Mouse (Mus musculus) central nervous system, embryonic 11.5 days (tissue): ENCODE results near the gene Taf13. TPM values are rescaled to one million over a fixed set of nuclear protein-coding genes. Genes with fewer than 3 reads are reported as not detected.

ENCODE experiments used
- polyA plus RNA-seq: library from polyadenylated mRNA; depleted of rRNA; stranded (reverse); fragments of >200 nt; gene quantifications from 2 replicates; pipeline ENCODE4 v1.2.3, GENCODE M21; 2012; rRNA removed

Gene Taf13
- polyA plus RNA-seq, result 44.1 and 69.3 TPM in 2 replicates

DNA sequence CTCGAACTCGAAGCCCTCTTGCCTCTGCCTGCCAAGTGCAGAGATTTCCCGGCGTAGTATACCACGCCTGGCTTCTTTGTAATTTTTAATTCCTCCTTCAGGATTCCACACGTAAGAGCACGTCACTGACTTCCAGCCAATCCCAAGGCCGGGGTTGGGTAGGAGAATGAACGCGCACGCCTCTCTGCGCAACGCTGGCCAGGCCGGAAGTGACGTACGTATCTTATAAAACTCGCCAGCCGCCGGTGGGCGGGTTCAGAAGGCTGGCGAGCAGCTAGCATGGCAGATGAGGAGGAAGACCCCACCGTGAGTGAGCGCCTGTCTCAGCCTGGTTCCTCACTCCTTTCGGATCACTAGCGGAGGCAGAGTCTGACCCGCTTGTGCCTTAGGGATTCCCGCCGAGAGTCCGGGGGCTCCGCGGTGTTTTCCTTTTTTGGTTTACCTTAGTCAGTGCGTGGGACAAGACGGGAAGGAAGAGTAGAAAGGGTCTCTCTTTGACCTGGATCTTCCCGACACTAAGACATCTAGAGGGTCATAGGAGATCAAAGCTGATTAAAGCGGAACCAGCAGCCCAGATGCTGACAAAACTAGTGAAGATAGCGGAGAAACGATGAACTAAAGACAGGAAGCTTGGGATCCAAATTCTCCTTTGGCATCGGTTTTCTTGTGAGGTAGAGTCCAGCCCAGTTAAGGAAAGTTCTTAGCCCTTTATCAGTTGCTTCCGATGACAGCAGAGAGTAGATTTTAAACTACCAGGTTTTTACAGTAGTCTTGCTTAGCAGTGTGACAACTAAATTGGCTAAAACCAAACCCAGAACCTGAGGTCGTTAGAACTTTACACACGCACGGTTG, at the start of gene Taf13:
TSS of gene Taf13 (plus strand) at position 256 of the 852 bp plus-strand sequence.

DNA sequence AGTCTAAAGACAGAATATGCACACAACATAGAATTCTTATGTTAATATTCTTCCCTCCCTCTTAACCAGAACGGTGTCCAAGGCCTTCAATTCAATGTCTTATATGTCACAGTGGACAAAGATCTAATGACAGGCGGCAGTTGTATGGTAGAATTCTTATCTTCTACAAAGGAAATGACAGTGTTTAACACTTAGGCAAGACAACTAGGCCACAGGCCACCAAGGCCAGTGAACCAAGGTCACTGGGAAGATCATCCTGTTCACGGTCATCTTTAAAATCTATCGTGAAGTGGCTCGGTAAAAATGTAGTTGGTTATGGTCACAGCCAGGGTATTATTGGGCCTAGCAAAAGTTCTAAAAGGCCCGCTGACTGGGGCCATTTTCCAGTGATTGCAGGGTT, 37.5 kb upstream of the Taf13 start, which contains the start of gene 1700013F07Rik:
TSS of gene 1700013F07Rik (plus strand) at position 200 of the 400 bp plus-strand sequence.

DNA sequence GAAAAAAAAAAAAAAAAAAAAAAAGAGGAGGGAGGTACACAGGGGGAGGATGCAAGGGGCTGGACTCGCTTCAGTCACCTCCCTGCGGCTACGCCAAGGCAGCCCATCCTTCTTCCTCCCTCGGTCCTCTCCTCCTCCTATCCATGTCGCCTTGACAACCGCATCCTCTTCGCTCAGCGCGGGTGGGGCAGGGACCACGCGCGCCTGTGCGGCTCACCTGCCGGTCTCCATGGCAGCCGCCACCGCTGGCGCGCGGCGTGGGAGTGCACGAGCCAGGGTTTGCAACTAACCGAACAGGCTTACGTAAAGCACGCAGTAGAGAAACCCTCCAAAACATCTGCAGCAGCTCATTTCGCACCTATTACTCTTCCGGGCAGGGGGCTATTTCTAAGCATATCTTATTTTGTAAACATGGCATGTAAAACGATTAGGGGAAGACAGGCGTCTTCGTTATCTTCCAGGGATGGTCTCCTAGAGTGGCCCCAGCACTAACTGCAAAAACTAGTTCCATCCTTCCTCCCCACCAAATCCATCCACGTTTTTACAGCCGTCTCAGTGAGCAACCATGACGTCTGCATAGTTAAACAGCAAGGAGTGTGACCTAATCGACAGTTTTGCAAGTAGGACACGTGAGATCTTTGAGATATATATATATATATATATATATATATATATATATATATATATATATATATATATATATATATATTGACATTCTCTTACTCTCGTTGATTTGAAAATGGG, 34.8 kb upstream of the Taf13 start, which contains the start of gene 5330417C22Rik:
TSS of gene 5330417C22Rik (minus strand) at position 20 of the 744 bp plus-strand sequence.

DNA sequence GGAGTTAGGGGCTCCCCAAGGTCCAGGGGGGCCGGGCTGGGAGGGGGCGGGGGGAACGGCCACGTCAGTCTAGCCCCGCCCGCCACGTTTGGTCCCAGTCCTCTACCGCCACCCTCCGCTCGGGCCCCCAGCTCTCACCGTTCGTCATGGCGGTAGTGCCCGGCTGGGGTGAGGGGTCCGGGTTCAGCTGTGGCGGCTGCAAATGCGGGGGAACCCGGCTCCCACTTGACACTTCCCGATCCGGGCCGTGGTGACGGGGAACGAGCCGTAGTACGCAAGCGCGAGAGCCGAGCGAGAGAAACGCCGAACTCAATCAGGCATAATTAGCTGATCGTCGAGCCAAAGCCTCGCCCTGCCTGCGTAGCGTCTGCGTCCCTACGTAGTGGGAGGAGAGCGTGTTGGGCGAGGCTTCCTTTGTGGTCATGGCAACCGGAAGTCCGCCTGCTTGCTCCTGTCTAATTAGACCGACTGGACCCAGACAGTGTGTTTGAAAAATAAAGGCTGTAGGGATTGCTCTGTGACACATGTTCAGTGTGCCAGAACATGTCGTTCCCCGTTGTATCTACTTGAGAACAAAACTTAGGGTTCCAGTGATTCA, 9.3 kb upstream of the Taf13 start, which contains the start of gene Tmem167b:
TSS of gene Tmem167b (minus strand) at position 334 of the 598 bp plus-strand sequence.

DNA sequence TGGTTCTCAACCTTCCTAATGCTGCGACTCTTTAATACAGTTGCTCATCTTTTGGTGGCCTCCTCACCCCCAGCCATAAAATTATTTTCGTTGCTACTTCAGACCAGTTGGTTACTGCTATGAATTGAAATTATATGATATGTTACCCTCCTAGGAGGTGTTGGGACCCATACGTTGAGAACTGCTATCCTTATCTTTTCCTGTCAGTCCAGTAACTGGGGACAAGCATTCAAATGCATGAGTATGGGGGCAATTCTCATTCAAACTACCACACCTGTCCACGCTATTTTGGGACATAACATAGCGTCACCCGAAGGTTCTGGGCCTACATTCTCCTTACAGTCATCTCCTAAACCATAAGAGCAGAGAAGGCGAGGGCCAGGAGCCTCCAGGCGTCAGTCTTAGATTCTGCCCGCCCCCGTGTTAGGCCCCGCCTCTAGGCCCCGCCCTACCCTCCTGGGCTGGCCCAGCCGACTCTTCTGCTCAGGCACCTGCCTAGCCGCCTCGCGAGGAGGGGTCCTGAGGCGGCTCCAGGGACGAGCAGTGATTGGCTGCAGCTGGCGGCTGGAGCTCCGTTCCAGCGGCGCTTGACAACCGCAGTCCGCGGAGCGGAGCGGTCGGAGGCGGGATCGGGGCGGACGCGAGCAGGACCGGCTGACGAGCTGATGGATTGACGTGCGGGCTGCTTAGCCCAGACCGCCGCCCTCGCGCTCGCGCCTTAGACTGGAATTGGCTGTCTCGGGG, 19.5 kb downstream of the Taf13 start, which contains the start of gene Wdr47:
TSS of gene Wdr47 (plus strand) at position 494 of the 744 bp plus-strand sequence.

Other genes starting within 250 kb of the Taf13 start
- 0.47 and 1.5 TPM in 2 replicates for gene Mybphl, start 206.8 kb upstream of the Taf13 start, polyA plus RNA-seq
- gene Psrc1, start 187.9 kb upstream of the Taf13 start, polyA plus RNA-seq, result 104 and 117 TPM in 2 replicates
- 67.6 and 95.9 TPM in 2 replicates for gene Celsr2, start 156.1 kb upstream of the Taf13 start, polyA plus RNA-seq
- gene Sars, start 126.5 kb upstream of the Taf13 start, polyA plus RNA-seq, result 131 and 259 TPM in 2 replicates
- 0.28 and 0.42 TPM in 2 replicates for gene 1700013F07Rik, start 37.5 kb upstream of the Taf13 start, polyA plus RNA-seq
- gene 5330417C22Rik, start 35.2 kb upstream of the Taf13 start, polyA plus RNA-seq, result 1.3 and 1.5 TPM in 2 replicates
- gene Tmem167b, start 9.2 kb upstream of the Taf13 start, polyA plus RNA-seq, result 16.5 and 21.5 TPM in 2 replicates
- gene Wdr47, start 19.6 kb downstream of the Taf13 start, polyA plus RNA-seq, result 26.6 and 32.4 TPM in 2 replicates
- gene Clcc1, start 82.2 kb downstream of the Taf13 start, polyA plus RNA-seq, result 65.8 and 76.3 TPM in 2 replicates
- 42.9 and 56.1 TPM in 2 replicates for gene Gpsm2, start 150.6 kb downstream of the Taf13 start, polyA plus RNA-seq
- 0.08 and 0.34 TPM in 2 replicates for gene Aknad1, start 168.0 kb downstream of the Taf13 start, polyA plus RNA-seq